Mouse (Mus musculus) heart, embryonic 16.5 days (tissue): ENCODE measurements at regions not wholly inside any gene's neighbourhood (a gene's known extent, or its start where the extent isn't known, plus 50 kb on each side); places are given as distances from the start of the nearest gene placed in this dataset.

ENCODE experiments used
- ATAC-seq: fragments of 200-750 bp; cut with Nextera tagmentation; replicated peaks from 2 replicates; pipeline ENCODE4 v1.8.0; 2017; ENCODE audit warnings: moderate number of reproducible peaks; ENCODE audit not compliant: insufficient read depth, low FRiP score; ENCODE audit errors: extremely low read depth
- H3K27ac ChIP-seq: fragments of 300-500 bp; sonication (generic); 2 replicates; pipeline ENCODE4 v1.5.1; 2014; ENCODE audit warnings: mild to moderate bottlenecking, low read length, control low read depth, moderate library complexity
- H3K27me3 ChIP-seq: fragments of 300-500 bp; sonication (generic); 2 replicates; pipeline ENCODE4 v1.6.1; 2014; ENCODE audit warnings: low read length, mixed read lengths; ENCODE audit not compliant: control insufficient read depth, insufficient read depth
- H3K36me3 ChIP-seq: fragments of 300-500 bp; sonication (generic); 2 replicates; pipeline ENCODE4 v1.6.1; 2014; ENCODE audit not compliant: control insufficient read depth, insufficient read depth
- H3K4me1 ChIP-seq: fragments of 300-500 bp; sonication (generic); 2 replicates; pipeline ENCODE4 v1.6.1; 2014; ENCODE audit warnings: low read length, mixed read lengths; ENCODE audit not compliant: control insufficient read depth, insufficient read depth
- H3K4me2 ChIP-seq: fragments of 300-500 bp; sonication (generic); 2 replicates; pipeline ENCODE4 v1.6.1; 2014; ENCODE audit warnings: low read depth, mild to moderate bottlenecking, control low read depth, low read length
- H3K4me3 ChIP-seq: fragments of 300-500 bp; sonication (generic); 2 replicates; pipeline ENCODE4 v1.5.1; 2014; ENCODE audit warnings: mild to moderate bottlenecking, control low read depth, low read length
- H3K9ac ChIP-seq: fragments of 300-500 bp; sonication (generic); 2 replicates; pipeline ENCODE4 v1.6.1; 2014; ENCODE audit warnings: low read length, control low read depth
- H3K9me3 ChIP-seq: fragments of 300-500 bp; sonication (generic); replicated peaks from 2 replicates; pipeline ENCODE4 v1.6.1; 2016; ENCODE audit warnings: low read length; ENCODE audit not compliant: control insufficient read depth
- WGBS: fragments of 180-500 bp; shearing (Covaris S2); extraction: QIAGEN DNeasy Blood & Tissue Kit; methylation state at CpG from one replicate; pipeline ENCODE4 v1.1.7; 2014; 5-methylcytosine and 5-hydroxymethylcytosine counted together

- H3K9ac ChIP-seq: no peak overlapping the region
- 0 out of 2 replicates have a peak, but pooled peaks have one; percentile 10 for ATAC-seq
- H3K27ac ChIP-seq: no peak overlapping the region
- 77% methylated on average over 6 of the region's 6 CpGs for WGBS
- H3K9me3 ChIP-seq: no peaks in the 10 kb centered on the region
- no peaks in the 10 kb centered on the region for H3K27me3 ChIP-seq
- H3K4me2 ChIP-seq: no peak overlapping the region
- H3K36me3 ChIP-seq: no peaks in the 10 kb centered on the region
- no peak overlapping the region for H3K4me3 ChIP-seq
- H3K4me1 ChIP-seq: peaks cover 2% of the 10 kb centered on the region; the same call in 1 of the 2 replicates
Observed at GRCm38 (mm10) chr7:39866674-39867428, 349.3 kb downstream of the Zfp619 start.

DNA sequence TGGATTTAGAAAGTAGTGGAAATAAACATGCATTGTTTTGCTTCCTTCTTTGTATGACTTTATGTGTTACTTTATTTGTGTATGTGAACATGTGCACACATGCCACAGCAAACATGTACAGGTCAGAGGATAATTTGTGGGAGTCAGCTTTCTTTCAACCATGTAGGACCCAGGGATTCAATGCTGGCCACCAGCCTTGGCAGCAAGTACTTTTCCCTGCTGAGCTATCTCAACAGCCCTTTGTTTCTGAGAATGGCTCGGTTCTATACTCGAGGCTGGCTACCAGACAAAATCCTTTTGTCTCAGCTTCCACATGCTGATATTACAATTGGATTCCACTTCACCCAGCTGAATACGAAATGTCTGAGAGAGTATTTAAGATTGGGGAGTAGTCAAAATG, 349.9 kb downstream of the Zfp619 start:
- H3K9me3 ChIP-seq: no peaks in the 10 kb centered on the region
- no peaks in the 10 kb centered on the region for H3K36me3 ChIP-seq
- no peak for ATAC-seq
- 25% methylated on average over 3 of the region's 3 CpGs for WGBS
- H3K27me3 ChIP-seq: no peaks in the 10 kb centered on the region
- H3K4me3 ChIP-seq: no peak overlapping the region
- H3K4me2 ChIP-seq: no peak overlapping the region
- peaks cover 2% of the 10 kb centered on the region; the same call in 1 of the 2 replicates for H3K4me1 ChIP-seq
- no peak overlapping the region for H3K9ac ChIP-seq
- no peak overlapping the region for H3K27ac ChIP-seq

DNA sequence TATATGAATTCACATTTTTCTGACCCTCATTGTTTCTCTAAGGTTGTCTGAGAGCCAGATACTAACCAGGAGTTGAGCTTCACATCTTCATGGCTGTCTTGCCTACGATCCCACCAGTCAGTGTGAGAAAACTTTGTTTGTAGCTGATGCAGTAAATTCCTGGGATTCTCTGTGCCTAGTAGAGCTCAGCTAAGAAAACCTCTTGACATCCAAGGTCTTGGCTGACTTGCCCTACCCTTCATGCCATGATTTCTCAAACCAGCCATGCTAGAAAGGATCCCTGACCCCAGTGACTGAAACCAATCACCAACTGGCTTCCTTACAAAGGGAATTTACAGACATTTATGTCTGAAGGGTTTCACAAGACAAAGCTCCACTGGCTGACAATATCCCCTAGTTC, 364.5 kb downstream of the Zfp619 start:
- H3K4me2 ChIP-seq: no peak overlapping the region
- ATAC-seq: no peak
- no peak overlapping the region for H3K27ac ChIP-seq
- H3K9me3 ChIP-seq: no peaks in the 10 kb centered on the region; the same call in 1 of the 2 replicates
- no peaks in the 10 kb centered on the region for H3K4me1 ChIP-seq
- 52% methylated on average over 1 of the region's 1 CpGs for WGBS
- H3K27me3 ChIP-seq: no peaks in the 10 kb centered on the region
- no peak overlapping the region for H3K4me3 ChIP-seq
- H3K9ac ChIP-seq: no peak overlapping the region
- H3K36me3 ChIP-seq: no peaks in the 10 kb centered on the region

GRCm38 (mm10) chr7:39894208-39894896, 376.8 kb downstream of the Zfp619 start:
- no peak overlapping the region for H3K27ac ChIP-seq
- H3K9ac ChIP-seq: no peak overlapping the region
- H3K36me3 ChIP-seq: no peaks in the 10 kb centered on the region
- H3K4me1 ChIP-seq: no peaks in the 10 kb centered on the region
- H3K9me3 ChIP-seq: 0 out of 2 replicates have a peak, but pooled peaks cover 4% of the 10 kb centered on the region
- no peak for ATAC-seq
- WGBS: 84% methylated on average over 7 of the region's 7 CpGs
- no peak overlapping the region for H3K4me2 ChIP-seq
- no peaks in the 10 kb centered on the region for H3K27me3 ChIP-seq
- H3K4me3 ChIP-seq: no peak overlapping the region

DNA sequence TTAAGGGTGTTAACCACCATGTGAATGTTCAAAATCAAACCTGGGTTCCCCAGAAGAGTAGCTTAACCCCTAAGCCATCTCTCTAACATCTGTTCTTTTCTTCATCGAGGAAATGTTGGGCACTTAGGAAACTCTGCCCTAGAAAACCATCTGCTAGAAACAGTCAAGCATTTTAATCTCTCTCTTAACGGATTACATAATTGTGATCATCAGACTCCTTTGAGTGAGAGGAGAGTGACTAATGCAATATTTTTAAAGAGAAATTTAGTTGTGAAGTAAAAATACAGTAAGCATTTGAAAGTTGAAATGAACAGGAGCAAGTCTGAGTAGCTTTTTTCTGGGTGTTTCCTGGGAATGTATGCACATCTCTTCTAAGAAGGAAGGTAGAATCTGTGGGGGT, 379.4 kb downstream of the Zfp619 start:
- ATAC-seq: no peak
- Histone ChIP-seq H3K9ac (no peak overlapping the region), H3K4me1 (no peaks in the 10 kb centered on the region), H3K27ac (no peak overlapping the region), H3K4me3 (no peak overlapping the region), H3K27me3 (no peaks in the 10 kb centered on the region), H3K9me3 (0 out of 2 replicates have a peak, but pooled peaks cover 4% of the 10 kb centered on the region), H3K4me2 (no peak overlapping the region), H3K36me3 (no peaks in the 10 kb centered on the region)
- 72% methylated on average over 2 of the region's 2 CpGs for WGBS

- Histone ChIP-seq H3K9ac (no peak overlapping the region), H3K4me1 (no peaks in the 10 kb centered on the region), H3K36me3 (no peaks in the 10 kb centered on the region), H3K27ac (no peak overlapping the region), H3K9me3 (0 out of 2 replicates have a peak, but pooled peaks cover 4% of the 10 kb centered on the region), H3K4me3 (no peak overlapping the region), H3K4me2 (no peak overlapping the region), H3K27me3 (no peaks in the 10 kb centered on the region)
- WGBS: 94% methylated on average over 1 of the region's 1 CpGs
- no peak for ATAC-seq
Observed at GRCm38 (mm10) chr7:39898268-39898667, 380.7 kb downstream of the Zfp619 start.

DNA sequence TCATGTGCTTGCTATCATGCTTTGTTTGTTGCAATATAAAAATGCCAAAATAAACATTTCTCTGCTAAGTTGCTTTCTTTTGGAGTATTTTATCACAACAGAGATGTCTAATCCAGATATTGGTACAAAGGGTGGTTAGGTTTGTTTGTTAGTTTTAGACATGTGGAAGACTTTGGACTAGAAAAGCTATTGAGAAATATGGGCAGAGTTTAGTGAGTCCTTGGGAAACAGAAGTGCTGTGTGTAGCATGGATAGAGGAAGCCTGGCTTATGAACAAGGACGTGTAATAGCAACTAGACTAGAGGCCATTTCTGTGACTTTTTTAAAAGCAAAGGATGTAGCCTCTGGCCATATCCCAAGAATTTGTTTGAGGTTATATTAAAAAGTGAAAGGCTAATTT, 416.4 kb downstream of the Zfp619 start:
- 64% methylated on average over 1 of the region's 1 CpGs for WGBS
- Histone ChIP-seq H3K4me1 (peaks cover 4% of the 10 kb centered on the region; the same call in 1 of the 2 replicates), H3K9me3 (no peaks in the 10 kb centered on the region), H3K27ac (no peak overlapping the region), H3K4me2 (no peak overlapping the region), H3K27me3 (no peaks in the 10 kb centered on the region), H3K36me3 (no peaks in the 10 kb centered on the region), H3K4me3 (no peak overlapping the region), H3K9ac (no peak overlapping the region)
- ATAC-seq: no peak

DNA sequence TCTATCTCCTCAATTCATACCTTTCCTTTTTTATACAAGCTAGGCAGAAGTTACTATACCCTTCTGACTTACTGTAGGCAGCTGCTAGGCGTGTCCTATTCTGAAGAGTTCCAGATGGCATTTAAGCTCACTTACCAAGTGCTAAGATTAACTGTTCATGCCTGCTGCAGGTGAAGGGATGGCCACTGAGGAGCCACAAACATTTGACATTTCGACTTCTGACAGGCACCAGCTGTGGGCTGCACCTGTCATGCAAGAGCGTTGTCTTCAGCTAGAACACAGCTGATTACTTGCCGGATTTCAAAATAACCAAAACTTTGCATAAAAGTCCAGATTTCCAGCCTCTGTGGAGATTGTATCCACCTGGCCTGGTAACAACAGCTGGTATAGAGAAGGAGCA, 419.7 kb downstream of the Zfp619 start:
- Histone ChIP-seq H3K9ac (no peak overlapping the region), H3K4me1 (peaks cover 5% of the 10 kb centered on the region; the same call in 1 of the 2 replicates), H3K4me3 (no peak overlapping the region), H3K27me3 (no peaks in the 10 kb centered on the region), H3K27ac (no peak overlapping the region), H3K9me3 (no peaks in the 10 kb centered on the region), H3K36me3 (no peaks in the 10 kb centered on the region), H3K4me2 (no peak overlapping the region)
- ATAC-seq: no peak
- 60% methylated on average over 4 of the region's 4 CpGs for WGBS

GRCm38 (mm10) chr7:39942262-39942900, 424.8 kb downstream of the Zfp619 start:
- H3K9ac ChIP-seq: no peak overlapping the region

More at GRCm38 (mm10) chr7:39942262-39942900, 424.8 kb downstream of the Zfp619 start:
- Histone ChIP-seq H3K4me1 (0 out of 2 replicates have a peak, but pooled peaks cover 3% of the 10 kb centered on the region), H3K9me3 (no peaks in the 10 kb centered on the region), H3K4me2 (no peak overlapping the region), H3K4me3 (no peak overlapping the region), H3K36me3 (no peaks in the 10 kb centered on the region), H3K27me3 (no peaks in the 10 kb centered on the region), H3K27ac (peak overlapping the region; percentile 27; the same call in 1 of the 2 replicates)
- ATAC-seq: no peak
- WGBS: 50% methylated on average over 1 of the region's 1 CpGs
